Mouse (Mus musculus): ENCODE measurements around the gene Dpp6. TPM values are rescaled to one million over a fixed set of nuclear protein-coding genes. Genes with fewer than 3 reads are reported as not detected.

Dpp6 gene
- polyA plus RNA-seq, 1 experiment from 2014 or later, result 1.3 TPM

- Histone ChIP-seq H3K4me3 (replicated peaks; ENCODE audit: low read depth, low read length) (no peak overlapping the region), H3K27me3 (ENCODE audit: insufficient read depth, low read length) (no peaks in the 10 kb centered on the region), H3K36me3 (ENCODE audit: insufficient read depth, low read length) (no peaks in the 10 kb centered on the region), H3K27ac (no peak overlapping the region), H3K4me1 (replicated peaks; ENCODE audit: insufficient read depth, low read length) (no peaks in the 10 kb centered on the region), H3K9ac (ENCODE audit: low read depth, low read length) (no peak overlapping the region), H3K4me2 (ENCODE audit: low read length) (no peak overlapping the region), H3K9me3 (replicated peaks; ENCODE audit: low read length) (no peaks in the 10 kb centered on the region)
- DNase-seq (ENCODE audit: low spot score), result no peak
- no peak for TF ChIP-seq CTCF (IDR thresholded peaks at IDR 0.05; ENCODE audit: low read depth)
- WGBS, result 49% methylated on average over 3 of the region's 3 CpGs
- ATAC-seq (replicated peaks; ENCODE audit: low FRiP score, low read depth), result peak; percentile 57; the same call in 1 of the 2 replicates
Measured at GRCm38 (mm10) chr5:27413023-27413422, 596.0 kb downstream of the Dpp6 start.

GRCm38 (mm10) chr5:27415518-27415917 lies 598.5 kb downstream of the Dpp6 start:
- WGBS, result 61% methylated on average over 4 of the region's 4 CpGs

GRCm38 (mm10) chr5:27416571-27416970 lies 599.6 kb downstream of the Dpp6 start:
- Histone ChIP-seq H3K4me3 (replicated peaks; ENCODE audit: low read depth, low read length) (no peak overlapping the region), H3K36me3 (ENCODE audit: insufficient read depth, low read length) (no peaks in the 10 kb centered on the region), H3K4me1 (replicated peaks; ENCODE audit: insufficient read depth, low read length) (no peaks in the 10 kb centered on the region), H3K4me2 (ENCODE audit: low read length) (no peak overlapping the region), H3K27ac (no peak overlapping the region), H3K9ac (ENCODE audit: low read depth, low read length) (no peak overlapping the region), H3K9me3 (replicated peaks; ENCODE audit: low read length) (no peaks in the 10 kb centered on the region), H3K27me3 (ENCODE audit: insufficient read depth, low read length) (no peaks in the 10 kb centered on the region)
- peak; percentile 70 for DNase-seq (ENCODE audit: low spot score)
- peak; percentile 72 for TF ChIP-seq CTCF (IDR thresholded peaks at IDR 0.05; ENCODE audit: low read depth)
- WGBS, result 73% methylated on average over 4 of the region's 4 CpGs
- ATAC-seq (replicated peaks; ENCODE audit: low FRiP score, low read depth), result no peak

More at GRCm38 (mm10) chr5:27415518-27415917, 598.5 kb downstream of the Dpp6 start:
- no peaks in the 10 kb centered on the region for H3K27me3 ChIP-seq (ENCODE audit: insufficient read depth, low read length)
- H3K4me2 ChIP-seq (ENCODE audit: low read length), result no peak overlapping the region
- no peak for DNase-seq (ENCODE audit: low spot score)
- no peak overlapping the region for H3K4me3 ChIP-seq (replicated peaks; ENCODE audit: low read depth, low read length)
- no peak overlapping the region for H3K27ac ChIP-seq
- H3K9me3 ChIP-seq (replicated peaks; ENCODE audit: low read length), result no peaks in the 10 kb centered on the region
- ATAC-seq (replicated peaks; ENCODE audit: low FRiP score, low read depth), result no peak
- no peaks in the 10 kb centered on the region for H3K4me1 ChIP-seq (replicated peaks; ENCODE audit: insufficient read depth, low read length)
- TF ChIP-seq CTCF (IDR thresholded peaks at IDR 0.05; ENCODE audit: low read depth), result no peak
- no peak overlapping the region for H3K9ac ChIP-seq (ENCODE audit: low read depth, low read length)
- no peaks in the 10 kb centered on the region for H3K36me3 ChIP-seq (ENCODE audit: insufficient read depth, low read length)

- Histone ChIP-seq H3K27ac (no peak overlapping the region), H3K4me3 (replicated peaks; ENCODE audit: low read depth, low read length) (no peak overlapping the region), H3K9ac (ENCODE audit: low read depth, low read length) (no peak overlapping the region), H3K9me3 (replicated peaks; ENCODE audit: low read length) (no peaks in the 10 kb centered on the region), H3K4me2 (ENCODE audit: low read length) (no peak overlapping the region), H3K27me3 (ENCODE audit: insufficient read depth, low read length) (no peaks in the 10 kb centered on the region), H3K36me3 (ENCODE audit: insufficient read depth, low read length) (no peaks in the 10 kb centered on the region), H3K4me1 (replicated peaks; ENCODE audit: insufficient read depth, low read length) (no peaks in the 10 kb centered on the region)
- WGBS, result 69% methylated on average over 7 of the region's 7 CpGs
- ATAC-seq (replicated peaks; ENCODE audit: low FRiP score, low read depth) (no peak), DNase-seq (ENCODE audit: low spot score) (no peak)
- TF ChIP-seq CTCF (IDR thresholded peaks at IDR 0.05; ENCODE audit: low read depth), result no peak
Measured at GRCm38 (mm10) chr5:27417398-27417797, 600.4 kb downstream of the Dpp6 start.

GRCm38 (mm10) chr5:27418856-27419255 lies 601.9 kb downstream of the Dpp6 start:
- Histone ChIP-seq H3K4me3 (replicated peaks; ENCODE audit: low read depth, low read length) (no peak overlapping the region), H3K4me2 (ENCODE audit: low read length) (no peak overlapping the region), H3K4me1 (replicated peaks; ENCODE audit: insufficient read depth, low read length) (no peaks in the 10 kb centered on the region), H3K27ac (no peak overlapping the region), H3K36me3 (ENCODE audit: insufficient read depth, low read length) (no peaks in the 10 kb centered on the region), H3K9me3 (replicated peaks; ENCODE audit: low read length) (no peaks in the 10 kb centered on the region), H3K27me3 (ENCODE audit: insufficient read depth, low read length) (no peaks in the 10 kb centered on the region), H3K9ac (ENCODE audit: low read depth, low read length) (no peak overlapping the region)
- TF ChIP-seq CTCF (IDR thresholded peaks at IDR 0.05; ENCODE audit: low read depth), result no peak
- WGBS, result 68% methylated on average over 1 of the region's 1 CpGs
- DNase-seq (ENCODE audit: low spot score) (no peak), ATAC-seq (replicated peaks; ENCODE audit: low FRiP score, low read depth) (no peak)

GRCm38 (mm10) chr5:27421090-27421635 lies 604.2 kb downstream of the Dpp6 start:
- no peak overlapping the region for H3K9ac ChIP-seq (ENCODE audit: low read depth, low read length)
- ATAC-seq (replicated peaks; ENCODE audit: low FRiP score, low read depth) (no peak), DNase-seq (ENCODE audit: low spot score) (no peak)
- no peak overlapping the region for H3K4me2 ChIP-seq (ENCODE audit: low read length)
- H3K9me3 ChIP-seq (replicated peaks; ENCODE audit: low read length), result no peaks in the 10 kb centered on the region
- H3K27me3 ChIP-seq (ENCODE audit: insufficient read depth, low read length), result no peaks in the 10 kb centered on the region
- H3K4me3 ChIP-seq (replicated peaks; ENCODE audit: low read depth, low read length), result no peak overlapping the region
- H3K27ac ChIP-seq, result no peak overlapping the region
- no peak for TF ChIP-seq CTCF (IDR thresholded peaks at IDR 0.05; ENCODE audit: low read depth)
- WGBS, result 63% methylated on average over 4 of the region's 4 CpGs
- H3K36me3 ChIP-seq (ENCODE audit: insufficient read depth, low read length), result no peaks in the 10 kb centered on the region
- H3K4me1 ChIP-seq (replicated peaks; ENCODE audit: insufficient read depth, low read length), result no peaks in the 10 kb centered on the region

- H3K27me3 ChIP-seq (ENCODE audit: insufficient read depth, low read length), result no peaks in the 10 kb centered on the region
- no peaks in the 10 kb centered on the region for H3K4me1 ChIP-seq (replicated peaks; ENCODE audit: insufficient read depth, low read length)
- no peak overlapping the region for H3K9ac ChIP-seq (ENCODE audit: low read depth, low read length)
- TF ChIP-seq CTCF (IDR thresholded peaks at IDR 0.05; ENCODE audit: low read depth), result no peak
- no peak overlapping the region for H3K4me3 ChIP-seq (replicated peaks; ENCODE audit: low read depth, low read length)
- WGBS, result 71% methylated on average over 3 of the region's 3 CpGs
- no peak overlapping the region for H3K4me2 ChIP-seq (ENCODE audit: low read length)
- H3K27ac ChIP-seq, result no peak overlapping the region
- ATAC-seq (replicated peaks; ENCODE audit: low FRiP score, low read depth), result no peak
- no peak for DNase-seq (ENCODE audit: low spot score)
- no peaks in the 10 kb centered on the region for H3K36me3 ChIP-seq (ENCODE audit: insufficient read depth, low read length)
- H3K9me3 ChIP-seq (replicated peaks; ENCODE audit: low read length), result no peaks in the 10 kb centered on the region
Measured at GRCm38 (mm10) chr5:27423766-27424165, 606.8 kb downstream of the Dpp6 start.

Measured in kidney, postnatal 0 days (tissue).